Mouse (Mus musculus): Measurements from ENCODE around the gene Sod2. TPM values are rescaled to one million over a fixed set of nuclear protein-coding genes. Genes with fewer than 3 reads are reported as not detected.
"Not testable (repeated sequence)": the region's sequence is repeated elsewhere in the genome, so short reads cannot be mapped to it uniquely, and the experiment has no call there.

The Sod2 gene
- polyA plus RNA-seq, 1 experiment from 2014 or later = 118 TPM

DNA sequence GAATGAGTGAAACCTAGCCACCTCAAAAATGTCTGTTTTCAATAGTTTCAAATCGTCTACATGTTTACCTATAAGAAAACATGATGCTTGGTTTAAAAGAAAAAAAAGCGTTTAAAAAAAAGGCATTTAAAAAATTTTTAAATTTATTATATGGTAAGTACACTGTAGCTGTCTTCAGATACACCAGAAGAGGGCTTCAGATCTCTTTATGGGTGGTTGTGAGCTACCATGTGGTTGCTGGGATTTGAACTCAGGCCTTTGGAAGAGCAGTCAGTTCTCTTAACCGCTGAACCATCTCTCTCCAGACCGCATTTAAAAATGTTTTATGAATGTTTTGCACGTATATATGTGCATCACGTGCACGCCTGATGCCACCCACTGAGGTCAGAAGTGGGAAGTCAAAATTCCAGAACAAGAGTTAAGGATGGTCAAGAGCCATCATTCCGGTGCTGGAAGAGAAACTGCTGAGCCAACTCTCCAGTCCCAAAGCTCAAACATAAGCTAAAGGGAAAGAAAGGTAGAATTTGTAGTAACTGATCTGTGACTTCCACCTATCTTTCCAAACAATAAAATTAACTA lies 16.0 kb upstream of the Sod2 start:
- Histone ChIP-seq H3K4me3 (ENCODE audit: low read depth, low read length) (peak overlapping the region; percentile 100), H3K36me3 (ENCODE audit: control insufficient read depth, insufficient read depth, low read length) (no peaks in the 10 kb centered on the region), H3K27me3 (ENCODE audit: control insufficient read depth, insufficient read depth, low read depth, low read length) (no peaks in the 10 kb centered on the region), H3K4me1 (ENCODE audit: control insufficient read depth, insufficient read depth, low read length) (peaks cover 20% of the 10 kb centered on the region), H3K4me2 (ENCODE audit: low read length) (peak overlapping the region; percentile 92), H3K27ac (ENCODE audit: low read length) (no peak overlapping the region), H3K9ac (ENCODE audit: low read depth, low read length) (peak overlapping the region; percentile 99), H3K9me3 (replicated peaks; ENCODE audit: control insufficient read depth, low read length, poor library complexity, severe bottlenecking) (no peaks in the 10 kb centered on the region)
- 62% methylated on average over 8 of the region's 8 CpGs for WGBS
- no peak for ATAC-seq

DNA sequence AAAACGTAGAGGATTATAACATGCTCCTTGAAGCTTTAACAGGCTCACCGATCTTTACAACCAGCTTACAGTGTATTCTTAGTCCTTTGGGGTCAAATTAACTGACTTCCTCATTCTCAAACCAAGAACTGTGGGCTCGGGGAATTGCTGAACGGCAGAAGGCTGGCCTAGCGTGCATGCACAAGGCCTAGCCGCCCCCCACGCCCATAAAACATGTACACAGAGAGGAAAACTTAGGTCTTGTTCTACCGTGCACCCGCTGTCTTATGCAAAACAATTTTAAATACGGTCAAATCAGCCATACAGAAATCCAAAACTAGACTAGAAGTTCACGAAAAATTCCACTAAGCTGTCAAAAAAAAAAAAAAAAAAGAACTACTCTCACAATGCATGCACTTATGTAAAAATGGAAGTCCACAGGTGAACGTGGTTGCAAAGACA lies 15.4 kb upstream of the Sod2 start:
- no peak for ATAC-seq

DNA sequence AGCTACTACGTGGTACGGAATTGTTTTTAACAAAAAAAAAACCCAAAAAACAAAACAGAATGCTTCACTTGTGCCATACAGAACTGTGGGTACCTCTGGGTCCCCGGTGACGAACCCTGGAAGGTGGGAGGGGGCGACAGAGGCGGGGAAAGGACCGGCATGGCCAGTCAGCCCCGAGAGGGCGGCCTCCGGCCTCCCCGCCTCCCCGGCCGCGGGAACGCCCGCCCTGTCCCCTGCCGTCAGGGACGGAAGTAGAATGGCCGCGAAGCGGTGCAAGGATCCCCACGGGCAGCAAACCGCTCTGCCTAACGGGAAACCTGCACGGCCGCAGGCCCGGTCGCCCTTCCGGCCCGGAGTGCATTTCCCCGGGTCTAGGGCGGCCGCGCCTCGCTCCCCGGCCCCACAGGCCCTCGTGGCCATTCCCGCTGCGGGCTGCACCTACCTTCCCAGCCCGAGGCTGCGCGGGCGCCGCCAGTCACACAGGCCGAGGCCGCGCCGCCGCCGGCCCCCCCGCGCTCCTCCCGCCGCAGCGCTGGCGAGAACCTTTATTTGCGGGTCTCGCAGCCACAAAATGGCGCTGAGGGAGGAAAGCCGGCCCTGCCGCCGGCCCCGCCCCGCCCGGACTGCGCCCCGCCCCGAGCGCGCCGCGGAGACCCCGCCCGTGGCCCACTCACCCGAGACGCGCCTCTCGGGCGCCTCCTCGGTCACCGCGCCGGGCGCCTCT lies 14.8 kb upstream of the Sod2 start:
- H3K36me3 ChIP-seq (ENCODE audit: control insufficient read depth, insufficient read depth, low read length) = no peaks in the 10 kb centered on the region

More for the DNA sequence above, 15.4 kb upstream of the Sod2 start:
- H3K4me3 ChIP-seq (ENCODE audit: low read depth, low read length) = peak overlapping the region; percentile 100
- peak overlapping the region; percentile 99 for H3K9ac ChIP-seq (ENCODE audit: low read depth, low read length)
- H3K4me1 ChIP-seq (ENCODE audit: control insufficient read depth, insufficient read depth, low read length) = peaks cover 20% of the 10 kb centered on the region
- WGBS = 2% methylated on average over 12 of the region's 12 CpGs
- H3K9me3 ChIP-seq (replicated peaks; ENCODE audit: control insufficient read depth, low read length, poor library complexity, severe bottlenecking) = no peaks in the 10 kb centered on the region
- peak overlapping the region; percentile 100 for H3K27ac ChIP-seq (ENCODE audit: low read length)
- no peaks in the 10 kb centered on the region for H3K27me3 ChIP-seq (ENCODE audit: control insufficient read depth, insufficient read depth, low read depth, low read length)
- H3K4me2 ChIP-seq (ENCODE audit: low read length) = peak overlapping the region; percentile 92
- no peaks in the 10 kb centered on the region for H3K36me3 ChIP-seq (ENCODE audit: control insufficient read depth, insufficient read depth, low read length)

DNA sequence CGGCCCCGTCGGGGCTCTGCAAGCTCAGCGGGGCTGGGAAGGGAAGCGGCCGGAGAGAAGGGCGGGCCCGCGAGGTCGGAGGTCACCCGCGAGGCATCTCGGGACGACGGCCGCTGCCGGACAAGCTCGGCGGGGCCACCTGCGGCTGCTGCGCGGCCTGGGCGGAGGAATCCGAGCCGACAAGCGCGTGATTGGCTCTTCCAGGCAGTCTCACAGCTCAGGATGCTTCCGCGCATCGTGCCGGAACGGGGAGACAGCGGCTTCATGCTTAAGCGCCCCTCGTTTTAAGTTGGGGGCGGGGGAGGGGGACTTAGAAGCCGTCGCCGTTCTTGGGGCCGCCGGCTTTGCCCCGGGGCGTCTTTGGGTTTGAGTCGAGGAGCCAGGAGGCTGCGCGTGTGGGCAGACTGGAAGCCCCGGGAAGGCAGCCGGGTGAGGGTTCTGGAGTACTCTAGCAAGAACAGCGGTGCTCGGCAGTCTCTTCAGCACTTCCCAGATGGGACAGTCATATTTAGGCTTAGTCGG lies 14.1 kb upstream of the Sod2 start:
- Histone ChIP-seq H3K27me3 (ENCODE audit: control insufficient read depth, insufficient read depth, low read depth, low read length) (no peaks in the 10 kb centered on the region), H3K9ac (ENCODE audit: low read depth, low read length) (peak overlapping the region; percentile 99), H3K4me3 (ENCODE audit: low read depth, low read length) (peak overlapping the region; percentile 100), H3K4me2 (ENCODE audit: low read length) (peak overlapping the region; percentile 75), H3K4me1 (ENCODE audit: control insufficient read depth, insufficient read depth, low read length) (peaks cover 20% of the 10 kb centered on the region), H3K36me3 (ENCODE audit: control insufficient read depth, insufficient read depth, low read length) (no peaks in the 10 kb centered on the region), H3K27ac (ENCODE audit: low read length) (peak overlapping the region; percentile 100), H3K9me3 (replicated peaks; ENCODE audit: control insufficient read depth, low read length, poor library complexity, severe bottlenecking) (no peaks in the 10 kb centered on the region)
- under 1% methylated on average over 45 of the region's 51 CpGs for WGBS
- ATAC-seq = peak; percentile 90

More for the DNA sequence above, 14.8 kb upstream of the Sod2 start:
- peak; percentile 90 for ATAC-seq
- no peaks in the 10 kb centered on the region for H3K9me3 ChIP-seq (replicated peaks; ENCODE audit: control insufficient read depth, low read length, poor library complexity, severe bottlenecking)
- under 1% methylated on average over 68 of the region's 84 CpGs for WGBS
- H3K4me3 ChIP-seq (ENCODE audit: low read depth, low read length) = peak overlapping the region; percentile 100
- peak overlapping the region; percentile 92 for H3K4me2 ChIP-seq (ENCODE audit: low read length)
- peak overlapping the region; percentile 99 for H3K9ac ChIP-seq (ENCODE audit: low read depth, low read length)
- no peaks in the 10 kb centered on the region for H3K27me3 ChIP-seq (ENCODE audit: control insufficient read depth, insufficient read depth, low read depth, low read length)
- H3K4me1 ChIP-seq (ENCODE audit: control insufficient read depth, insufficient read depth, low read length) = peaks cover 20% of the 10 kb centered on the region
- peak overlapping the region; percentile 100 for H3K27ac ChIP-seq (ENCODE audit: low read length)

DNA sequence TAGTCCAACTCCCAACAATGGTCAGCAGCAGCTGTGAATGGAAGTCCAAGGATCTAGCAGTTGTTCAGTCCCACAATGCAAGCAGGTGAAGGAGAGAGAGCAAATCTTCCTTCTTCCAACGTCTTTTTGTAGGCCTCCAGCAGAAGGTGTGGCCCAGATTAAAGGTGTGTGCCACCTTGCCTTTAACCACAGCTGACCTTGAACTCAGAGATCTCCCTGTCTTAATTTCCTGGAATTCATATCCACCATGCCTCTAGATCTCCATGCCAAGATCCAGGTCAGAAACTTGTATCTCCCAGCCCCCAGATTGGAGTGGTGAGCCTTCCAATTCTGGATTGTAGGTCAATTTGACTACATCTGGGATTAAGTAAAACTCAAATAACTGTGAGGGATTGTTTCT lies 12.6 kb upstream of the Sod2 start, which contains the start of gene Wtap:
TSS of gene Wtap (minus strand) at position 101 of the 400 bp plus-strand sequence.
- Histone ChIP-seq H3K9ac (ENCODE audit: low read depth, low read length) (peak within 1 kb of the TSS; percentile 99), H3K4me1 (ENCODE audit: control insufficient read depth, insufficient read depth, low read length) (peaks cover 13% of the 10 kb centered on the region), H3K4me3 (ENCODE audit: low read depth, low read length) (peak within 1 kb of the TSS; percentile 100), H3K36me3 (ENCODE audit: control insufficient read depth, insufficient read depth, low read length) (no peaks in the 10 kb centered on the region), H3K9me3 (replicated peaks; ENCODE audit: control insufficient read depth, low read length, poor library complexity, severe bottlenecking) (no peaks in the 10 kb centered on the region), H3K4me2 (ENCODE audit: low read length) (peak within 1 kb of the TSS; percentile 75), H3K27ac (ENCODE audit: low read length) (peak within 1 kb of the TSS; percentile 100), H3K27me3 (ENCODE audit: control insufficient read depth, insufficient read depth, low read depth, low read length) (no peaks in the 10 kb centered on the region)
- no peak for ATAC-seq
- 93% methylated on average over 1 of the region's 1 CpGs for WGBS

DNA sequence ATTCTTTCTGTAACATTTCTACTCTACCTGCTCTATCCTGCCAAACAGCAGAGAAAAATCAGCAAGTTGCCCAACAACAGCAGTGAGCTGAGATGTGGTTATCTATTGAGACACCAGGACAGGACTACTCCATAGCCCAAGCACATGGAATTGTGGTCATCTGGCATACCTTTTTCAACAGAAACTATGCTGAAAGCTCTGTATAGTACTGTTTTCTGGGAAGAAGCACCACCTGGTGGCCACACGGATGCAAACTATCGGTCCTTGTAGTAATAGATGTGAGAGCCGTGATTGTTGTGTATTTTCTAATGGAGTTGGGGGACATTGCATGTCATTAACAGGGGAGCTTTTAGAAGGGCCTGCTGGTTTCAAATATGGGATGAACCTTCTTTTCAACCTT lies 10.3 kb upstream of the Sod2 start:
- WGBS = 19% methylated on average over 3 of the region's 3 CpGs
- no peaks in the 10 kb centered on the region for H3K27me3 ChIP-seq (ENCODE audit: control insufficient read depth, insufficient read depth, low read depth, low read length)

DNA sequence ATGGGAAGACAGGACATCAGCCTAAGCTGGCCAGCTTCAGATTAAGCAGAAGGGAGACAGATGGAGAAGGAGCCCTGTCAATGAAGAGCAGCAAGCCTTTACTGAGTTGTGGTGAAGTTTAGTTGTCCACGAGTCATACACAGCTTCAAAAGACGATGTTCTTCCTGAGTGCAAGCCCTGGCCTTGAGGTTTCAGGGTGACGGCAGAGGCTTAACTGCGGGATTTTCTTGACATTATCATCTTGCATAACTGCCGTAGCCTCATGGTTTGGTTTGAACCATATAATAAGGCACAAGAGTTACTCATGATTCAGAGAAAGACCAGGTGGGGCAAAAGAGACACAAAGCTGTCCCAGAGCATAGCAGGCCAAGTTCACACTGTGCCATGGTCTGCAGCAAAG lies 8.8 kb upstream of the Sod2 start:
- Histone ChIP-seq H3K9me3 (replicated peaks; ENCODE audit: control insufficient read depth, low read length, poor library complexity, severe bottlenecking) (no peaks in the 10 kb centered on the region), H3K27ac (ENCODE audit: low read length) (no peak overlapping the region), H3K4me3 (ENCODE audit: low read depth, low read length) (no peak overlapping the region), H3K9ac (ENCODE audit: low read depth, low read length) (no peak overlapping the region), H3K27me3 (ENCODE audit: control insufficient read depth, insufficient read depth, low read depth, low read length) (no peaks in the 10 kb centered on the region), H3K4me1 (ENCODE audit: control insufficient read depth, insufficient read depth, low read length) (no peaks in the 10 kb centered on the region), H3K36me3 (ENCODE audit: control insufficient read depth, insufficient read depth, low read length) (no peaks in the 10 kb centered on the region), H3K4me2 (ENCODE audit: low read length) (no peak overlapping the region)
- no peak for ATAC-seq
- 91% methylated on average over 5 of the region's 5 CpGs for WGBS

More for the DNA sequence above, 10.3 kb upstream of the Sod2 start:
- H3K4me3 ChIP-seq (ENCODE audit: low read depth, low read length) = no peak overlapping the region
- no peaks in the 10 kb centered on the region for H3K36me3 ChIP-seq (ENCODE audit: control insufficient read depth, insufficient read depth, low read length)
- no peak overlapping the region for H3K4me2 ChIP-seq (ENCODE audit: low read length)
- no peak for ATAC-seq
- no peak overlapping the region for H3K27ac ChIP-seq (ENCODE audit: low read length)
- H3K4me1 ChIP-seq (ENCODE audit: control insufficient read depth, insufficient read depth, low read length) = no peaks in the 10 kb centered on the region
- no peak overlapping the region for H3K9ac ChIP-seq (ENCODE audit: low read depth, low read length)
- no peaks in the 10 kb centered on the region for H3K9me3 ChIP-seq (replicated peaks; ENCODE audit: control insufficient read depth, low read length, poor library complexity, severe bottlenecking)

DNA sequence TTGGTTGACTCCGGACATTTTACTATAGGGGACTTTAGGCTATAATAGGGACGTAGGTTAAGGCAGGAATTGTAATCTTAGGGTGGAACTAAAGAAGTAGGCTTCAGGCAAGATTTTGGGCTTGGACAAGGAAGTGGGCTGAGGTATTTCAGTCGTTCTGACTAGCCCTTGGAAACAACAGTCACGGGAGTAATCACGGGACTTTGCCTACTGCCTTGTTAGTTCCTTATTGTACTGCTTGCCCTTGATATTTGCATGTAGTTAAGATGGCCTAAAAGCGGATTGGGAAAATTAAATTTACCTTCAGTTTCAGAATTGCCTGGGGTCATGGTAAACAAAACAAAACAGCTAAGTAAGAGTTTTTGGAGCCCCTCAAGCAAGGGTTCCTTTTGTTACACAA lies 7.6 kb upstream of the Sod2 start:
- no peak for ATAC-seq

DNA sequence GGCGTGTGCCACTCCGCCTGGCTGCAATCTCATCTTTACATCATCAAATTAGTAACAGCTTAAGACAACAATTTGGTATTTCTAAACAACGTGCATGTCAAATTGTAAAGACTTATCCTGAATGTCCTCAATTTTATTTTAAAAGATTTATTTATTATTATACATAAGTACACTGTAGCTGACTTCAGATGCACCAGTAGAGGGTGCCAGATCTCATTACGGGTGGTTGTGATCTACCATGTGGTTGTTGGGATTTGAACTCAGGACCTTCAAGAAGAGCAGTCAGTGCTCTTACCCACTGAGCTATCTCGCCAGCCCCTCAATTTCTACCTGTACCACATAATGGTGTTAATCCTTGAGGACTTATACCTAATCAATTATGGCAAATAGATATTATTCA lies 4.4 kb upstream of the Sod2 start:
- not testable (repeated sequence) for H3K9ac ChIP-seq (ENCODE audit: low read depth, low read length); H3K9me3 ChIP-seq (replicated peaks; ENCODE audit: control insufficient read depth, low read length, poor library complexity, severe bottlenecking); H3K27me3 ChIP-seq (ENCODE audit: control insufficient read depth, insufficient read depth, low read depth, low read length); H3K36me3 ChIP-seq (ENCODE audit: control insufficient read depth, insufficient read depth, low read length); H3K4me3 ChIP-seq (ENCODE audit: low read depth, low read length); ATAC-seq; H3K4me2 ChIP-seq (ENCODE audit: low read length); H3K27ac ChIP-seq (ENCODE audit: low read length); H3K4me1 ChIP-seq (ENCODE audit: control insufficient read depth, insufficient read depth, low read length)
- 97% methylated on average over 5 of the region's 5 CpGs for WGBS

More for the DNA sequence above, 7.6 kb upstream of the Sod2 start:
- Histone ChIP-seq H3K36me3 (ENCODE audit: control insufficient read depth, insufficient read depth, low read length) (no peaks in the 10 kb centered on the region), H3K4me3 (ENCODE audit: low read depth, low read length) (no peak overlapping the region), H3K9ac (ENCODE audit: low read depth, low read length) (no peak overlapping the region), H3K27me3 (ENCODE audit: control insufficient read depth, insufficient read depth, low read depth, low read length) (no peaks in the 10 kb centered on the region), H3K4me1 (ENCODE audit: control insufficient read depth, insufficient read depth, low read length) (no peaks in the 10 kb centered on the region), H3K4me2 (ENCODE audit: low read length) (no peak overlapping the region), H3K9me3 (replicated peaks; ENCODE audit: control insufficient read depth, low read length, poor library complexity, severe bottlenecking) (no peaks in the 10 kb centered on the region), H3K27ac (ENCODE audit: low read length) (no peak overlapping the region)
- WGBS = 78% methylated on average over 6 of the region's 6 CpGs
